Mouse (Mus musculus): ENCODE measurements around the gene Cbx3.

Cbx3 gene

GRCm38 (mm10) chr6:51524321-51524931, 54.3 kb downstream of the Cbx3 start:
- in situ Hi-C loops (cut with MboI) = no loop called here

- in situ Hi-C loops (cut with MboI) = no loop called here
Observed at GRCm38 (mm10) chr6:51525001-51525400, 54.8 kb downstream of the Cbx3 start.

- in situ Hi-C loops (cut with MboI) = no loop called here
Observed at GRCm38 (mm10) chr6:51529457-51529856, 59.3 kb downstream of the Cbx3 start.
